Mouse (Mus musculus): ENCODE results near the gene Dhrs1. TPM values are rescaled to one million over a fixed set of nuclear protein-coding genes. Genes with fewer than 3 reads are reported as not detected.
A peak's percentile ranks its signal among the peaks of the same experiment; 100 is the strongest.
"Not testable (repeated sequence)": the region's sequence is repeated elsewhere in the genome, so short reads cannot be mapped to it uniquely, and the experiment has no call there.

Dhrs1 gene
- total RNA-seq, 1 experiment from 2014 or later, result 23.7 TPM

DNA sequence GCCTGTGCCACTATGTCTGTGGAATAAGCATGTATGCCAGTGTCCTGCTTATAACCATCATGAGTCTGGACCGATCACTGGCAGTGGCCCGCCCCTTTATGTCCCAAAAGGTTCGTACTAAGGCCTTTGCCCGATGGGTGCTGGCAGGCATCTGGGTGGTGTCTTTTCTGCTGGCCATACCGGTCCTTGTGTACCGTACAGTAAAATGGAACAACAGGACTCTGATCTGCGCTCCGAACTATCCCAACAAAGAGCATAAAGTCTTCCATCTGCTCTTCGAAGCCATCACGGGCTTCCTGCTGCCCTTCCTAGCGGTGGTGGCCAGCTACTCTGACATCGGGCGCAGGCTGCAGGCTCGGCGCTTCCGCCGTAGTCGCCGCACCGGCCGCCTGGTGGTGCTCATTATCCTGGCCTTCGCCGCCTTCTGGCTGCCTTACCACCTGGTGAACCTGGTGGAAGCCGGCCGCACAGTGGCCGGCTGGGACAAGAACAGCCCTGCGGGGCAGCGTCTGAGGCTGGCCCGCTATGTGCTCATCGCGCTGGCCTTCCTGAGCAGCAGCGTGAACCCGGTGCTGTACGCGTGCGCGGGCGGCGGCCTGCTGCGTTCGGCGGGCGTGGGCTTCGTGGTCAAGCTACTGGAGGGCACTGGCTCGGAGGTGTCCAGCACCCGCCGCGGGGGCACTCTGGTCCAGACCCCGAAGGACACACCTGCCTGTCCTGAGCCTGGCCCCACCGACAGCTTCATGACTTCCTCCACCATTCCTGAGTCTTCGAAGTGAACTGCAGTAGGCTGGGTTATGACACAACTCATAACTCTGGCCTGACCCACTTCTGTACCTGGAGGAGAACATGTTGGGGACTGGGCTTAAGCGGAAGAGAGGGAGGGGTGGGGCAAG lies 22.3 kb upstream of the Dhrs1 start:
- no peak for ATAC-seq (replicated peaks; ENCODE audit: insufficient number of reproducible peaks, low FRiP score, low TSS enrichment, poor library complexity, severe bottlenecking)

DNA sequence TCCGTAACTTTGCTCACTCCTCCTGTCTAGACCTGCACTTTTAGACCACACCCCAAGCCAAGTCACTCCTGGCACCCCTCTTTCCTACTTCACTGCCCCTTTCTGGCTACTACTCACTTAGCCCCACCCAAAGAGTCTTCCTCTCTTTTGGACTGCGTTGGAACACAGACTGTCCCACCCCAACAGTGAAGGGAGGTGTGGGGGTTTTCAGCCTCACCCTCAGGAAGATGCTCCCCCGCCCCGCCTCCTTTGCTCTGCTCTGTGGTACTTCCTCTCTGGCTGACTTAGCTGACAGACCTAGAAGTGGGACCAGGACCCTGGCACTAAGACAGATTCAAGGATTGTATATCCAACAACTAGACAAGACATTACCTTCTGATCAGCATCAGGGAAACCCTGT lies 20.2 kb upstream of the Dhrs1 start, which contains the start of gene Ltb4r1:
TSS of gene Ltb4r1 (plus strand) at position 267 of the 400 bp plus-strand sequence.
- peak; percentile 27; the same call in 1 of the 2 replicates for ATAC-seq (replicated peaks; ENCODE audit: insufficient number of reproducible peaks, low FRiP score, low TSS enrichment, poor library complexity, severe bottlenecking)

DNA sequence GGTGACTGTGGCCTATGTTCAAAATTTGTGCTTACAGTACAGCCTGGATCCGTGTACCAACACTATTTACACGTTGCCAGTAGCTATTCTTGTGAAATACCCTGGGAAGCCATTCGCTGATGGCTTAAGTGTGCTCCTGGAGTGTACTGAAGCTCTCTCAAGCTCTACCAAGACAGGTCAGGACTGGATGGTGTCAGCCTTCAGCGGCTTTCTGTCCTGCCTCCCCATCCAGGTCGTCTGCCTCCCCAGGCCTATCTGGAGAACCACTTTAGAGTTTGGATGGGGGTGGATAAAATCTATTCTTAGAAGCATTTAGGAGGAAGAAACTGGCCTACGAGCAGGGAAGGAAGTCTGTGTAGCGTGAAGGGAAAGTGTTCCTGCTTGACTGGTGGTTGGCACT lies 17.7 kb upstream of the Dhrs1 start:
- ATAC-seq (replicated peaks; ENCODE audit: insufficient number of reproducible peaks, low FRiP score, low TSS enrichment, poor library complexity, severe bottlenecking), result no peak

DNA sequence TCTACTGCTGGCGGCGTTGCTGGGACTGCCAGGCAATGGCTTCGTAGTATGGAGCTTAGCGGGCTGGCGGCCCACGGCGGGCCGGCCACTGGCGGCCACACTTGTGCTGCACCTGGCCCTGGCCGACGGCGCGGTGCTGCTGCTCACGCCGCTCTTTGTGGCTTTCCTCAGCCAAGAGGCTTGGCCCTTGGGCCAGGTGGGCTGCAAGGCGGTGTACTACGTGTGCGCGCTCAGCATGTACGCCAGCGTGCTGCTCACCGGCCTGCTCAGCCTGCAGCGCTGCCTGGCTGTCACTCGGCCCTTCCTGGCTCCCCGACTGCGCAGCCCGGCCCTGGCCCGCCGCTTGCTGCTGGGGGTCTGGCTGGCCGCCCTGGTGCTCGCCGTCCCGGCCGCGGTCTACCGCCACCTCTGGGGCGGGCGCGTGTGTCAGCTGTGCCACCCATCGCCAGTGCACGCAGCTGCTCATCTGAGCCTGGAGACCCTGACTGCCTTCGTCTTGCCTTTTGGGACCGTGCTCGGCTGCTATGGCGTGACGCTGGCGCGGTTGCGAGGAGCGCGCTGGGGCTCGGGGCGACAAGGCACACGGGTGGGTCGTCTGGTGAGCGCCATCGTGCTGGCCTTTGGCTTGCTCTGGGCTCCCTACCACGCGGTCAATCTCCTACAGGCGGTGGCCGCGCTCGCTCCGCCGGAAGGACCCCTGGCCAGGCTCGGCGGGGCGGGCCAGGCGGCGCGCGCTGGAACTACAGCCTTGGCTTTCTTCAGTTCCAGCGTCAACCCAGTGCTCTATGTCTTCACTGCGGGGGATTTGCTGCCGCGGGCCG lies 16.7 kb upstream of the Dhrs1 start:
- ATAC-seq (replicated peaks; ENCODE audit: insufficient number of reproducible peaks, low FRiP score, low TSS enrichment, poor library complexity, severe bottlenecking), result no peak

DNA sequence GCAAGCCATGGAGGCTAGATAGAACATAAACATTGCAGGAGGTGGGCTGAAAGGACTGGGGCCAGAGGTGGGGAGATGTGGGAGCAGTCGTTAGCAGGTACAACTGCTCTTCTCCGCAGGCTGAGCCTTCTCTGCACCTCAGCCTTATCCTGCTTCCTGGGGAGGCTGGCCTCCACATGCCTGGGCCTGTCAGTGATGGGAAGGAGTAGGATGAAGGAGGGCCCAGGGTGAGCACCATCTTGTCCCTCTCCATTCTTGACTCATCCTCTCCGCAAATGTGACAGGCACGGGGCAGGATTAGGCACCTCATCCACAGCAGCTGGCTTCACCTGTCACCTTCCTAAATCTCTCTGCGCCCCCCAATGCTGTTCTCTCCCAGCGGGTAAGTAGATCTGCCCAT lies 15.7 kb upstream of the Dhrs1 start, which contains the start of gene Ltb4r2:
TSS of gene Ltb4r2 (plus strand) at position 266 of the 400 bp plus-strand sequence.
- no peak for ATAC-seq (replicated peaks; ENCODE audit: insufficient number of reproducible peaks, low FRiP score, low TSS enrichment, poor library complexity, severe bottlenecking)

DNA sequence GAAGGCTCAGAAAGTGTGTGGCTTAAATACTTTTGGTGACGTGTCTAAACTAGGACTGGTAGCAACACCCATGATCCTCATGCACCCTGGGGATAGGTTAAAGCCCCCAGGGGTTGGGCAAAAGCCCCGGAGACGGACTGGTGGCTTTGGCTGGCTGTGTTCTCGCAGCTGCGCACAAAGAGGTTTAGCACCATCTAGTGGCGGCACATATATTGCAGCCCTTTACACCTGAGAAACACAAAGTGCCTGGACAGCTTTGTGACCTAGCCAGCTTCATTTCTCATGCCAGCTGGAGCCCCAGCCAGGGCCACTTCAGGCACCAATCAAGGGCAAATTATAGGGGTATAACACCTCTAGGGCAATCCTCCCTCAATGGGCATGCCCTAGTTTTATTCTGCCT lies 14.7 kb upstream of the Dhrs1 start:
- ATAC-seq (replicated peaks; ENCODE audit: insufficient number of reproducible peaks, low FRiP score, low TSS enrichment, poor library complexity, severe bottlenecking), result not testable (repeated sequence)

DNA sequence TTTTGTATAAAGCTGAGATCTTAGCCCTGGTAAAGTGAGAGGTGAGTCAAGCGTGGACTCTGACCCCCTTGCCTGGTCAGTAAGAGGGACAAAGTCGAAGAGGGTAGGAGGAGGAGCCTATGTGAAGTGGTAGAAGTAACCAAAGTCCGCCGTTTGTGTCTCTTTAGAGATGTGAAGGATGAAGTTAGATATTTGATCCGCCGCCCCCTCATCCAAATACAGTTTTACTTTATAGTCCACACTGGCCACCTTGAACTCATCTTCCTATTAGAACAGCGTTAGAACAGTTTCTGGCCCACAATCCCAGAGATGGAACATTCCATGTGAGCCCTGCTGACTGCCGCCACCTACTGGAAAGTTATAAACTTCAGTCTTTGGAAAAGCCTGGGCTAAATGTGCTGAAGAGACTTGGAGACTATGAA lies 12.9 kb upstream of the Dhrs1 start, which contains the start of gene Cideb:
TSS of gene Cideb (minus strand) at position 96 of the 422 bp plus-strand sequence.
- no peak; the same call in 1 of the 2 replicates for ATAC-seq (replicated peaks; ENCODE audit: insufficient number of reproducible peaks, low FRiP score, low TSS enrichment, poor library complexity, severe bottlenecking)

DNA sequence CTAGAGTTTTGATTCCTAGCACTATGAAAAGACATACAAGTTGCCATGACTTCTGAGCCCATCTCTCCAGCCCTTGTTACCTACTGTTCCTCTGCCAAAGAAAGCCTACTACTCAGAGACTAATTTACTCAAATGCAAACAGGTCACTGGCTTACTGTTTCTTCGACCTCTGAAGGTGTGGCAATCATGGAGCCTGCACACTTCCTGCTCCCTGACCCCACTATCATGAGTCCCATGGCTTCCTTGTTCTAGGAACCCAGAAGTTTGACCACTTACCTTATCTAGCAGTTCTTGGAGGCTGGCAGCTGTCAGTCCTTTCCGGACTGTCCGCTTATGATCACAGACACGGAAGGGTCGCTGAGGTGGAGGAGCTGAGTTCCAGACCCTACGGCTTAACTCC lies 12.1 kb upstream of the Dhrs1 start:
- ATAC-seq (replicated peaks; ENCODE audit: insufficient number of reproducible peaks, low FRiP score, low TSS enrichment, poor library complexity, severe bottlenecking), result no peak

DNA sequence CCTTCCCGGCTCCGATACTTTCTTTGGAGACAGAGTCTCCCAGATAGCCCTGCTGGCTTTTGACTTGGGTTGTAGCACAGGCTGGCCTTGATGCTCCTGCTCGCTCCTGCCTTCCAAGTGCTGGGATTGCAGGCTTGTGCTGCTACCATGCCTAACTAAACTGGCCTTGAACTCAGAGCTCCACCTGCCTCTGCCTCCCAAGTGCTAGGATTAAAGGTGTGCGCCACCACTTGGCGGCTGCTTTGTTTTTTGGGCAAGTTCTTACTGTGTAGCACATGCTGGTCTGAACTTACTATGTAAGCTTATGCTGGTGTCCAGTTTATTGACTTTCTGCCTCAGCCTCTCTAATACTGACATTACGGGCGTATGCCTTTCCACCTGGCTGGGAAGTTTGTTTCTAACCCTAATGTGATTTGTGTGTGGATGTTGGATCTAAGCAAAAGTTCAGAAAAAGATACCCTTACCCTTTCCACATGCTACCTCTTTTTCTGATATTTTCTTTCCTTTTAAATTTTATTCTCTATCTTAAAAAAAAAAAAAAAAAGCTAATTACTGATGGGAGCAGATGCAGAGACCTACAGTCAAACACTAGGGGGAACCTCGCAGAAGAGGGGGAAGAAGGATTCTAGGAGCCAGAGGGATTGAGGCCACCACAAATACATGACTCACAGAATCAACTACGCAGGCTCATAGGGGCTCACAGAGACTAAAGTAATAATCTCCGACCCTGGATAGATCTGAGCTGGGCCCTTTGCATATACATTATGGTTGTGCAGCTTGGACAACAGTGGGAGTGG lies 1.8 kb upstream of the Dhrs1 start:
- ATAC-seq (replicated peaks; ENCODE audit: insufficient number of reproducible peaks, low FRiP score, low TSS enrichment, poor library complexity, severe bottlenecking), result no peak

DNA sequence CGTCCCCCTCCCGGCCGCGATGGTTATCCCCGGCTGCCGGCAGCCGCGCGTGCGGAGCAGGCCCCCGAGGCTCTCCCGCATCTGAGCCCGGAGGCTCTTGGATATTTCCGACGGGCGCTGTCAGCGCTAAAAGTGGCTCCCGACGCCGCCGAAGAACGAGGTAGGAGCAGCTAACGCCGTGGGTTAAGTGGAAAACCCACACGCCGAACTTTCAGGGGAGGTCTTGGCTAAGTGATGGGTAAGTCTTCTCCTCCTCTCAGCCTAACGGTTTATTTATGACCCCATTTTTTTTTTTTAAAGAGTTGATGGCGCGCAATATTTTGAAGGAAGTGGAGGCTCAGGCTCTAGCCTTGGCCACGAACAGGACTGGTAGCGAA lies 359 bp upstream of the Dhrs1 start:
- no peak for ATAC-seq (replicated peaks; ENCODE audit: insufficient number of reproducible peaks, low FRiP score, low TSS enrichment, poor library complexity, severe bottlenecking)

DNA sequence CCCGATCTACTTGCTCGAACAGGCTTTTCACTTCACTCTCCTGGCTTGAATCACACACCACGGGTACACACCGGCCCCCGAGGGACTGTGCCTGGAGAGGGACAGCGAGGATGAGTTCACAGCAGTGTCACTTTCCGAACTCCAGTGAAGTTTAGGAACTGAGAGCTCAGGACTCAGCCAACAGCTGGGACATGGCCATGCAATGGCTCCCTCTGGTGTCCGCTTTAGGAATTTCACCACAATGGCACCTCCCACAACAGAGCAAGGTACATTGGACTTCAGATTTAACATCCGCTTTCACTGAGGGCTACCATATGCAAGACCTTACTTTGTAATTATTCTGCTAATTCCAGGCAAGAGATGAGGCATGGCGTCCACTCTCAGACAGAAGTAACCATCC lies 1.8 kb downstream of the Dhrs1 start:
- peak; percentile 84 for ATAC-seq (replicated peaks; ENCODE audit: insufficient number of reproducible peaks, low FRiP score, low TSS enrichment, poor library complexity, severe bottlenecking)

DNA sequence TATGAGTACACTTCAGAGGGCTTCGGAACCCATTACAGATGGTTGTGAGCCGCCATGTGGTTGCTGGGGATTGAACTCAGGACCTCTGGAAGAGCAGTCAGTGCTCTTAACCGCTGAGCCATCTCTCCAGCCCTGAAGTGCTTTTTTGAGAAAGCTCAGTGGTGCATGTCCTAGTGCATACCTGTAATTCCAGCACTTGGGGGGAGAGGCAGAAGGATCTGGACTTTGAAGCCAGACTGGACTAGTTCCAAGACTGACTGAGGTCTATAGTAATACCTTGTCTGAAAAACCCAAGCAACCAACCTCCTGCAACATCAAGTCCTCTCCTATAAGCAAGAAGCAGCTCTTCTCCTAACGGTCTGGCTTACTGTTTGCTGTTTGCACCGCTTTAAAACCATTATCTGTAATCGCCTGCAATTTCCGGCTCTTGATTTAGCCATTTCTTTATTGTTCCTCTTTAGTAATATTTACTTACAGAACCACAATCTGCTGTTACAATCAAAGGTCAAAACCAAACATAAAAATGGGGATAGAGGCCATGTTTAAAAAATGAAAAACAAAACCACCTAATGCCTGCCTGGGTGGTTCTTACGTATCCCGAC lies 8.3 kb downstream of the Dhrs1 start:
- ATAC-seq (replicated peaks; ENCODE audit: insufficient number of reproducible peaks, low FRiP score, low TSS enrichment, poor library complexity, severe bottlenecking), result no peak

DNA sequence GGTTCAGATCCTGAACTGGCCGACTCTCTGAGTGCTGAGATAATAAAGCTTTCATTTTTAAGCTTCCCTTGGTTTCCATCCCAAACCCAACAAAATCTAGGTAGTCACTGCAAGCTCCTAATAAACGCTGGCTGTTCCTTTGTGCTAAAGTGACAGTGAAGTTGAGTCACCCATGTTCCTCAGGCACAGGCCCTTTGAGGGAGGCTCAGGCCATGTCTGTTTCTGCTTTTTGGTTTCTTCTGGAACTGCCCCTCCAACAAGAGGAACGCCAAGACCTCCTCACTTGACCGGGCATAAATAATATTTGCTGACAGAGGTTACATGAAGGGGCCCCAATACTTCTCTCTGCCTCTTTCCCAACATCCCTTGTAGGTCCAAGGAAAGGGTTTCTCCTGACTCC lies 9.7 kb downstream of the Dhrs1 start:
- peak; percentile 48; the same call in 1 of the 2 replicates for ATAC-seq (replicated peaks; ENCODE audit: insufficient number of reproducible peaks, low FRiP score, low TSS enrichment, poor library complexity, severe bottlenecking)

DNA sequence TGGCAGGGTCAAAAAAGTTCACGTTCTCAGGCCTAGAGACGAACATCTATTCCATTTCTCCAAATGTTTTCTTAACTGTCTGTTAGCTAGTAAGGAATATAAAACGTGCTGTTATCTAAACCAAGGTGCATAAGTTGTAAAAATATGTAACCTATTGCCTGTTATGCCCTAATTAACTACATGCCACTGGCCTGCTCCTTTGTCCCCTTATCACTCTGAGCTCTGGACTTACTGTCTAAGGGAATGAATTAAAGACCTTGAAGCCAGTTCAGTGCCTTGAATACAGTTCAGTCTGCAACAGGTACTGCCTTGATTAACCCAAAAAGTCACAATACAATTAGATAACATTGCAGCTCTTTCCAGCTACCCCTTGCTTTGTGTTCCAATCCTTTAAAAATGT lies 10.2 kb downstream of the Dhrs1 start:
- no peak for ATAC-seq (replicated peaks; ENCODE audit: insufficient number of reproducible peaks, low FRiP score, low TSS enrichment, poor library complexity, severe bottlenecking)

DNA sequence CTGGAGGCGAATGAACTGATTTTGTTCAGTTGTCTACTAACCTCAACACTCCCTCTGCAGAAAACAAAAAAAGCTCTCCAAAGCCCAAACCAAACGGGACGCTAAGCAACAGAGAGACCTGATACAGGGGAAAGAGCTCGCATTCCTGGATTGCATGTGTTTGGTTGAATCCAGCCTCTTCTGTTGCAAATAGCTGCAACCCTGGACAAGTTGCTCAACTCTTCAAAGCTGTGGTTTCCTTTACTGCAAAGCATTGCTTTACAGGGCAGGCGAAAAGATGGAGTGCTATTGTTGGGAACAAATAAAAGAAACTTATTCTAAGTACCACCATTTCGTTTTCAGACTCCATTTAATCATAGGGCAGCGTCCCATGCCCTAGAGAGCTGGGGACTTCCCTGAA lies 10.6 kb downstream of the Dhrs1 start:
- no peak for ATAC-seq (replicated peaks; ENCODE audit: insufficient number of reproducible peaks, low FRiP score, low TSS enrichment, poor library complexity, severe bottlenecking)

DNA sequence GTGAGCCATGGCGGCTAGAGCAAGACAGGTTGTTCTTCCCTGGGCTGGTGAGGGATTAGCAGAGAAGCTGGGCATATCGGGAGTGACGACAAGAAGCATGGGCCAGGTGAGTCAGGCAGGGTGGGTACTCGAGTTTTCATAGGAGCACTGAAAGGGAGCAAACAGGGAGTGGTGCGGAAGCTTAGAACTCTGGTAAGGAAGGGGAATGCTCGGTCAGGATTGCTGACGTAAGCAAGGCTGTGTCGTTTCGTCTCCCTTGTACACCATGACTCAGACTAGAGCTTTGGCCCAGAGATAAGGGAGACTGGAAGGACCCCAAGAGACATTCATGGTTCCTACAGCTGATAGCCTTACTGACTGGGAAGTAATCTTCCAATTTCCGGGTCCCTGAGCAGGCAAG lies 11.6 kb downstream of the Dhrs1 start:
- no peak for ATAC-seq (replicated peaks; ENCODE audit: insufficient number of reproducible peaks, low FRiP score, low TSS enrichment, poor library complexity, severe bottlenecking)

DNA sequence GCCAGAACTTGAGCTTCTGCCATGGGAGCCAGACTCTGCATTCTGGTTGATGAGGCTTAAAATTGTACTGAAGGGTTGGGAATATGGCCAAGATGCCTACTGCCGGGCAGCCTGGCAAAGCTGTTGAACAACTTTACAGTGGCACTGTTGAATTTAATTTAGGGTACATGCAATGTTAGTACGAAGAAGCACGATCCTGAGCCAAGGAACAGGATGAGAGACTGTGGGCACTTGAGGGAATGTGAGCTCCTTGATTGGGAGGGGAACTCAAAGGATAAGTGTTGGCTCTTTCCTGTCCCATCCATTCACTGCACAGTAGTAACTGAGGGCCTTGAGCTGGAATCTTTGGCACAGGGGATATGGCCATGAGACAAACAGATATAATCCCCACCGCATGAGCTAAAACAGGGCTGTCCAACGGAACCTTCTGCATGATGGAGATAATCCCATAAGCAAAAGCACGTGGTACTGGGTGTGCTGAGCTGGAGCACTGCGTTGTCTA lies 14.9 kb downstream of the Dhrs1 start:
- no peak for ATAC-seq (replicated peaks; ENCODE audit: insufficient number of reproducible peaks, low FRiP score, low TSS enrichment, poor library complexity, severe bottlenecking)

DNA sequence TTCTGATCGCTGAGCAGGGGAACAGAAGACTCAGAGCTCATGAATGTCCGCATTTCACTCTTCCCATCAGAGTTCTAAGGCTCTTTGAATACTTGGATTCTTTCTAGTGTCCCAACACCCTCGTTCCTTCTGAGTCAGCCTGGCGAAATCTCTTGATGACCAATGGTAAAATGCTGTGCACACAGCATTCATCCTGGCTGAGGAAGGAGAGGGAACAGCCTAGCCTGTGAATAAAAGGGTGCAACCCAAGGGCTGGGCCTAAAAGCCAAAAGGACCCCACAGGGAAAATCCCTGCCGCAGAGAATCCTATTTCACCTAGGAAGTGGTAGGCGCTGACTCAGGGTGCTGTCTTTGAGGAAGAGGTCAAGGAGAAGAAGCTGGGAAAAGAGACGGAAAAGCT lies 15.4 kb downstream of the Dhrs1 start:
- ATAC-seq (replicated peaks; ENCODE audit: insufficient number of reproducible peaks, low FRiP score, low TSS enrichment, poor library complexity, severe bottlenecking), result no peak

All from monocyte, adult 5-6 weeks (primary cell).